Mouse (Mus musculus): ENCODE data around the gene Mllt10. TPM values are rescaled to one million over a fixed set of nuclear protein-coding genes. Genes with fewer than 3 reads are reported as not detected.

Mllt10 gene
- polyA plus RNA-seq, 1 experiment from 2014 or later, result 27.4 TPM

DNA sequence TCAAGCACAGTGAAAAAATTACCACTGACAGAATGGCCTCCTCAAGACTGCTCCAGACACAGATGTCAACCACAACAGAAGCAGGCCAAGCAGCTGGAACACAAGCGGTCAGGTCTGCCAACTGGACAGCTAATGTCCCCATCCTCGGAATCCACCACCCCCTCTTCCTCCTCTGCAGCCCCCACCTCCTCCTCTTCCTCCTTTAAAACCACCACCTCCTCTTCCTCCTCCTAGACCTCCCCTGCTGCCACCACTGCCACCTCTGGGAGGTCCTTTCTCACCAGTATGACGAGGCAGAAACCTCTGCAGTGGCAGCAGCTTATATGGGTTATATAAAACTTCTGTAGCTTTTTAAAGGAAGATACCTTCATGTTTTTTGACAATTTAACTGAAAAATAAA is 194.2 kb downstream of the Mllt10 start:
- H3K9me3 ChIP-seq (ENCODE audit: control insufficient read depth, low read length), result no peaks in the 10 kb centered on the region
- WGBS, result 71% methylated on average over 3 of the region's 3 CpGs
- no peak for ATAC-seq (ENCODE audit: low FRiP score, low TSS enrichment)
- peaks cover 3% of the 10 kb centered on the region; the same call in 1 of the 2 replicates for H3K36me3 ChIP-seq (ENCODE audit: control insufficient read depth, insufficient read depth, low read length)
- no peaks in the 10 kb centered on the region for H3K27me3 ChIP-seq (ENCODE audit: control insufficient read depth, insufficient read depth, low read length)
- H3K4me2 ChIP-seq (replicated peaks; ENCODE audit: low read depth), result no peak overlapping the region
- no peak overlapping the region for H3K4me3 ChIP-seq (ENCODE audit: low read depth, low read length)
- H3K4me1 ChIP-seq (replicated peaks; ENCODE audit: control insufficient read depth, insufficient read depth), result no peaks in the 10 kb centered on the region
- TF ChIP-seq CTCF (IDR thresholded peaks at IDR 0.05; ENCODE audit: low read depth) (no peak), EP300 (optimal IDR thresholded peaks at IDR 0.05) (no peak)
- H3K9ac ChIP-seq (ENCODE audit: low read length), result no peak overlapping the region
- H3K27ac ChIP-seq (replicated peaks), result no peak overlapping the region
- no peak for DNase-seq (ENCODE audit: low spot score)

Small RNAs within 50 kb of the gene (microRNA-seq; reads per million reads assigned to microRNA genes)
- not detected for gene Gm23638
- 2.6 reads per million for gene Mir7655

Other genes starting within 250 kb of the Mllt10 start
- gene H2al2a, start 58.3 kb upstream of the Mllt10 start, polyA plus RNA-seq (2015; fragmentation: Nextera tagmentation; extraction: Ambion mirVana), result not detected in 2 replicates
- gene A930004D18Rik, start 17.5 kb upstream of the Mllt10 start, polyA plus RNA-seq (2015; fragmentation: Nextera tagmentation; extraction: Ambion mirVana), result 7.5 and 9.4 TPM in 2 replicates
- gene Skida1, start 6.2 kb upstream of the Mllt10 start, polyA plus RNA-seq (2015; fragmentation: Nextera tagmentation; extraction: Ambion mirVana), result 1.5 and 1.9 TPM in 2 replicates